Mouse (Mus musculus) neural tube, embryonic 14.5 days (tissue): ENCODE results near the gene Kcna5. TPM values are rescaled to one million over a fixed set of nuclear protein-coding genes. Genes with fewer than 3 reads are reported as not detected.
A peak's percentile ranks its signal among the peaks of the same experiment; 100 is the strongest.

Source experiments
- ATAC-seq: fragments of 200-750 bp; cut with Nextera tagmentation; 2 replicates; pipeline ENCODE4 v1.8.0; 2017; ENCODE audit warnings: low read depth, mild to moderate bottlenecking, moderate TSS enrichment, moderate library complexity
- H3K27ac ChIP-seq: fragments of 300-500 bp; sonication (generic); 2 replicates; pipeline ENCODE4 v1.5.1; 2014; ENCODE audit warnings: low read depth, mild to moderate bottlenecking, control low read depth, low read length, moderate library complexity, mixed read lengths
- H3K27me3 ChIP-seq: fragments of 300-500 bp; sonication (generic); 2 replicates; pipeline ENCODE4 v1.6.1; 2014; ENCODE audit warnings: low read length; ENCODE audit not compliant: control insufficient read depth, insufficient read depth
- H3K36me3 ChIP-seq: fragments of 300-500 bp; sonication (generic); 2 replicates; pipeline ENCODE4 v1.6.1; 2014; ENCODE audit warnings: low read length, mixed read lengths; ENCODE audit not compliant: control insufficient read depth, insufficient read depth
- H3K4me1 ChIP-seq: fragments of 300-500 bp; sonication (generic); 2 replicates; pipeline ENCODE4 v1.6.1; 2014; ENCODE audit warnings: low read length; ENCODE audit not compliant: control insufficient read depth, insufficient read depth
- H3K4me2 ChIP-seq: fragments of 300-500 bp; sonication (generic); 2 replicates; pipeline ENCODE4 v1.6.1; 2014; ENCODE audit warnings: mild to moderate bottlenecking, low read depth, low read length, control low read depth
- H3K4me3 ChIP-seq: fragments of 300-500 bp; sonication (generic); 2 replicates; pipeline ENCODE4 v1.5.1; 2014; ENCODE audit warnings: low read depth, low read length, control low read depth, mixed read lengths
- H3K9ac ChIP-seq: fragments of 300-500 bp; sonication (generic); replicated peaks from 2 replicates; pipeline ENCODE4 v1.6.1; 2014; ENCODE audit warnings: low read depth, mild to moderate bottlenecking, control low read depth, low read length, mixed read lengths
- H3K9me3 ChIP-seq: fragments of 300-500 bp; sonication (generic); 2 replicates; pipeline ENCODE4 v1.6.1; 2016; ENCODE audit warnings: low read length; ENCODE audit not compliant: control insufficient read depth
- WGBS: fragments of 180-500 bp; shearing (Covaris S2); extraction: QIAGEN DNeasy Blood & Tissue Kit; methylation state at CpG from one replicate; pipeline ENCODE4 v1.1.7; 2014; 5-methylcytosine and 5-hydroxymethylcytosine counted together
- polyA plus RNA-seq: library from polyadenylated mRNA; unstranded; fragments of >200 nt; fragmentation: Nextera tagmentation; extraction: Ambion mirVana; gene quantifications from 2 replicates; pipeline ENCODE4 v1.2.1, GENCODE M21; 2014

The Kcna5 gene
- polyA plus RNA-seq, 1 experiment from 2014 or later, result 2.2 TPM

- 23% methylated on average over 9 of the region's 9 CpGs for WGBS
- no peak overlapping the region for H3K27ac ChIP-seq
These were observed 16.7 kb upstream of the Kcna5 start for GRCm38 (mm10) chr6:126551862-126552395.

GRCm38 (mm10) chr6:126544107-126545036 lies 9.2 kb upstream of the Kcna5 start:
- Histone ChIP-seq H3K4me3 (no peak overlapping the region), H3K4me2 (no peak overlapping the region), H3K4me1 (no peaks in the 10 kb centered on the region), H3K9ac (no peak overlapping the region), H3K36me3 (no peaks in the 10 kb centered on the region), H3K9me3 (no peaks in the 10 kb centered on the region), H3K27ac (peak overlapping the region; percentile 2; the same call in 1 of the 2 replicates), H3K27me3 (no peaks in the 10 kb centered on the region)
- 61% methylated on average over 16 of the region's 16 CpGs for WGBS
- ATAC-seq, result peak; percentile 38; the same call in 1 of the 2 replicates

More at GRCm38 (mm10) chr6:126551862-126552395, 16.7 kb upstream of the Kcna5 start:
- H3K27me3 ChIP-seq, result no peaks in the 10 kb centered on the region
- no peak overlapping the region for H3K4me3 ChIP-seq
- H3K36me3 ChIP-seq, result no peaks in the 10 kb centered on the region
- no peak overlapping the region for H3K9ac ChIP-seq
- ATAC-seq, result peak; percentile 79
- no peaks in the 10 kb centered on the region for H3K4me1 ChIP-seq
- H3K4me2 ChIP-seq, result no peak overlapping the region
- no peaks in the 10 kb centered on the region for H3K9me3 ChIP-seq

GRCm38 (mm10) chr6:126542724-126543123 lies 7.5 kb upstream of the Kcna5 start:
- Histone ChIP-seq H3K4me1 (no peaks in the 10 kb centered on the region), H3K27ac (no peak overlapping the region), H3K4me2 (no peak overlapping the region), H3K27me3 (no peaks in the 10 kb centered on the region), H3K9me3 (no peaks in the 10 kb centered on the region), H3K36me3 (no peaks in the 10 kb centered on the region), H3K4me3 (no peak overlapping the region), H3K9ac (no peak overlapping the region)
- ATAC-seq, result no peak
- 59% methylated on average over 4 of the region's 4 CpGs for WGBS

- Histone ChIP-seq H3K4me1 (peaks cover 9% of the 10 kb centered on the region), H3K9ac (no peak overlapping the region), H3K27ac (no peak overlapping the region), H3K36me3 (no peaks in the 10 kb centered on the region), H3K27me3 (no peaks in the 10 kb centered on the region), H3K4me3 (no peak overlapping the region), H3K4me2 (no peak overlapping the region), H3K9me3 (no peaks in the 10 kb centered on the region)
- WGBS, result 51% methylated on average over 2 of the region's 2 CpGs
- ATAC-seq, result no peak
These were observed 2.3 kb upstream of the Kcna5 start for GRCm38 (mm10) chr6:126537512-126537911.

GRCm38 (mm10) chr6:126536926-126537325 lies 1.7 kb upstream of the Kcna5 start:
- WGBS, result 76% methylated on average over 4 of the region's 4 CpGs

GRCm38 (mm10) chr6:126535911-126536270 lies 679 bp upstream of the Kcna5 start:
- no peaks in the 10 kb centered on the region for H3K36me3 ChIP-seq
- no peak for ATAC-seq
- H3K9me3 ChIP-seq, result no peaks in the 10 kb centered on the region
- no peak overlapping the region for H3K27ac ChIP-seq
- H3K9ac ChIP-seq, result no peak overlapping the region
- no peak overlapping the region for H3K4me2 ChIP-seq
- peaks cover 9% of the 10 kb centered on the region for H3K4me1 ChIP-seq
- no peak overlapping the region for H3K4me3 ChIP-seq
- H3K27me3 ChIP-seq, result no peaks in the 10 kb centered on the region
- WGBS, result 57% methylated on average over 1 of the region's 1 CpGs

More at GRCm38 (mm10) chr6:126536926-126537325, 1.7 kb upstream of the Kcna5 start:
- no peaks in the 10 kb centered on the region for H3K27me3 ChIP-seq
- H3K36me3 ChIP-seq, result no peaks in the 10 kb centered on the region
- ATAC-seq, result no peak
- H3K4me2 ChIP-seq, result no peak overlapping the region
- H3K4me1 ChIP-seq, result peaks cover 9% of the 10 kb centered on the region
- H3K4me3 ChIP-seq, result no peak overlapping the region
- no peaks in the 10 kb centered on the region for H3K9me3 ChIP-seq
- no peak overlapping the region for H3K27ac ChIP-seq
- H3K9ac ChIP-seq, result no peak overlapping the region

- ATAC-seq, result peak; percentile 26; the same call in 1 of the 2 replicates
- H3K27ac ChIP-seq, result no peak overlapping the region
- H3K27me3 ChIP-seq, result no peaks in the 10 kb centered on the region
- H3K4me2 ChIP-seq, result peak overlapping the region; percentile 47
- H3K4me1 ChIP-seq, result peaks cover 9% of the 10 kb centered on the region
- no peaks in the 10 kb centered on the region for H3K36me3 ChIP-seq
- peak overlapping the region; percentile 9; the same call in 1 of the 2 replicates for H3K4me3 ChIP-seq
- peak overlapping the region; percentile 32; the same call in 1 of the 2 replicates for H3K9ac ChIP-seq
- WGBS, result 16% methylated on average over 31 of the region's 31 CpGs
- no peaks in the 10 kb centered on the region for H3K9me3 ChIP-seq
These were observed 543 bp downstream of the Kcna5 start for GRCm38 (mm10) chr6:126534531-126535207.

- no peak overlapping the region for H3K4me3 ChIP-seq
- H3K4me2 ChIP-seq, result no peak overlapping the region
- ATAC-seq, result no peak
- H3K36me3 ChIP-seq, result no peaks in the 10 kb centered on the region
- H3K4me1 ChIP-seq, result peaks cover 9% of the 10 kb centered on the region
- no peak overlapping the region for H3K27ac ChIP-seq
- no peaks in the 10 kb centered on the region for H3K9me3 ChIP-seq
- H3K27me3 ChIP-seq, result no peaks in the 10 kb centered on the region
- WGBS, result 44% methylated on average over 4 of the region's 4 CpGs
- H3K9ac ChIP-seq, result no peak overlapping the region
These were observed 3.9 kb downstream of the Kcna5 start for GRCm38 (mm10) chr6:126531306-126531705.
